Mouse (Mus musculus): Measurements from ENCODE around the gene Ckap2l.

Ckap2l gene

GRCm38 (mm10) chr2:129296671-129297588 lies at the start of gene Ckap2l:
TSS of gene Ckap2l (minus strand) at chr2:129297212.
- DNase-seq (ENCODE audit: low spot score in 2 of 2): peak; percentile 93 to 97

- DNase-seq (ENCODE audit: low spot score in 2 of 2): no peak
These were observed 41.2 kb upstream of the Ckap2l start for GRCm38 (mm10) chr2:129338138-129338621.

GRCm38 (mm10) chr2:129333471-129333870 lies 36.5 kb upstream of the Ckap2l start:
- no peak for DNase-seq (ENCODE audit: low spot score in 2 of 2)

- no peak for DNase-seq (ENCODE audit: low spot score in 2 of 2)
These were observed 33.5 kb upstream of the Ckap2l start for GRCm38 (mm10) chr2:129330540-129330939.

GRCm38 (mm10) chr2:129330024-129330423 lies 33.0 kb upstream of the Ckap2l start:
- no peak for DNase-seq (ENCODE audit: low spot score in 2 of 2)

GRCm38 (mm10) chr2:129328238-129328637 lies 31.2 kb upstream of the Ckap2l start:
- DNase-seq (ENCODE audit: low spot score in 2 of 2): no peak

GRCm38 (mm10) chr2:129324216-129324615 lies 27.2 kb upstream of the Ckap2l start:
- no peak for DNase-seq (ENCODE audit: low spot score in 2 of 2)

- no peak for DNase-seq (ENCODE audit: low spot score in 2 of 2)
These were observed 25.2 kb upstream of the Ckap2l start for GRCm38 (mm10) chr2:129322117-129322635.

- DNase-seq (ENCODE audit: low spot score in 2 of 2): no peak
These were observed 23.1 kb upstream of the Ckap2l start for GRCm38 (mm10) chr2:129320033-129320605.

GRCm38 (mm10) chr2:129315831-129316230 lies 18.8 kb upstream of the Ckap2l start:
- DNase-seq (ENCODE audit: low spot score in 2 of 2): no peak

GRCm38 (mm10) chr2:129314880-129315279 lies 17.9 kb upstream of the Ckap2l start:
- no peak for DNase-seq (ENCODE audit: low spot score in 2 of 2)

- no peak for DNase-seq (ENCODE audit: low spot score in 2 of 2)
These were observed 16.9 kb upstream of the Ckap2l start for GRCm38 (mm10) chr2:129313934-129314333.

GRCm38 (mm10) chr2:129309836-129310235 lies 12.8 kb upstream of the Ckap2l start, which contains the start of gene Il1a:
TSS of gene Il1a (minus strand) at chr2:129309972.
- DNase-seq (ENCODE audit: low spot score in 2 of 2): no peak

GRCm38 (mm10) chr2:129306020-129306419 lies 9.0 kb upstream of the Ckap2l start:
- no peak for DNase-seq (ENCODE audit: low spot score in 2 of 2)

GRCm38 (mm10) chr2:129297589-129297982 lies 574 bp upstream of the Ckap2l start:
- peak in 1 of 2 experiments; percentile 55 for DNase-seq (ENCODE audit: low spot score in 2 of 2)

GRCm38 (mm10) chr2:129296086-129296485 lies 926 bp downstream of the Ckap2l start:
- DNase-seq (ENCODE audit: low spot score in 2 of 2): no peak

- no peak for DNase-seq (ENCODE audit: low spot score in 2 of 2)
These were observed 1.9 kb downstream of the Ckap2l start for GRCm38 (mm10) chr2:129295075-129295474.

GRCm38 (mm10) chr2:129273823-129274222 lies 23.2 kb downstream of the Ckap2l start:
- no peak for DNase-seq (ENCODE audit: low spot score in 2 of 2)

- peak in 1 of 2 experiments; percentile 5 for DNase-seq (ENCODE audit: low spot score in 2 of 2)
These were observed 26.4 kb downstream of the Ckap2l start for GRCm38 (mm10) chr2:129270621-129271020.

GRCm38 (mm10) chr2:129269986-129270385 lies 27.0 kb downstream of the Ckap2l start:
- peak in 1 of 2 experiments; percentile 6 for DNase-seq (ENCODE audit: low spot score in 2 of 2)

- peak in 1 of 2 experiments; percentile 10 for DNase-seq (ENCODE audit: low spot score in 2 of 2)
These were observed 27.8 kb downstream of the Ckap2l start for GRCm38 (mm10) chr2:129269161-129269643.

- peak in 1 of 2 experiments; percentile 12 for DNase-seq (ENCODE audit: low spot score in 2 of 2)
These were observed 29.3 kb downstream of the Ckap2l start for GRCm38 (mm10) chr2:129267738-129268137.
